Comparison of ENCODE assay signal across 9 mouse cellular contexts in the genomic region with DNA sequence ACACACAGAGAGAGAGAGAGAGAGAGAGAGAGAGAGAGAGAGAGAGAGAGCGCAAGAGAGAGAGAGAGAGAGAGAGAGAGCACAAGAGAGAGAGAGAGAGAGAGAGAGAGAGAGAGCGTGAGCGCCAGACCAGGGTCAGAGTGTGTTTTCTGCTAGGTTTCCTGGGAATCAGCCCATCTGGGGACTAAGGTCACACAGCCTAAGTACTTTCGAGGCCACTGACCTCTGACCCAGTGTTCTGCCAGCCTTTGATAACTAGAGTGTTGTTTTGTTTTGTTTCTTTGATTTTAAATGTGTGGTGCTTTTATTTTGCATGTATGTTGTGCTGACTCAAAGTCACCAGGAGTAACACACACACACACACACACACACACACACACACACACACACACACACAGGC. TPM values are rescaled to one million over a fixed set of nuclear protein-coding genes. Genes with fewer than 3 reads are reported as not detected.
A peak's percentile ranks its signal among the peaks of the same experiment; 100 is the strongest.
DNase-seq lines count a peak whose midpoint lies in the region; ATAC-seq and TF ChIP-seq lines count a peak whose summit lies in the region.
"Had no signal": no experiment of that assay in that cellular context is flagged by ENCODE, and none has a peak within 500 bp of the region (broad histone marks: within the 10 kb centered on the region; RNA-seq: fewer than 3 reads in every experiment).

No protein-coding gene starts in this region.

- H3K4me2 ChIP-seq in kidney, embryonic 15.5 days = no peak overlapping the region; the same call in 1 of the 2 replicates
- 0 out of 2 replicates have a peak overlapping the region, but pooled peaks have one; percentile 45 for H3K4me2 ChIP-seq in embryonic facial prominence, embryonic 15.5 days (replicated peaks)
- H3K4me2 ChIP-seq in liver, postnatal 0 days (ENCODE audit: low read depth, low read length) = no peak overlapping the region
- H3K4me2 ChIP-seq: midbrain, embryonic 11.5 days had no signal

- no peak; the same call in 1 of the 2 replicates for TF ChIP-seq EP300 in liver, postnatal 0 days (IDR thresholded peaks at IDR 0.05; ENCODE audit: low read depth)

- TF ChIP-seq POLR2A in kidney, adult 2 months (IDR thresholded peaks at IDR 0.05; ENCODE audit: low read depth, low read length) = no peak

- no peak overlapping the region for H3K4me3 ChIP-seq in kidney, adult 2 months (ENCODE audit: insufficient read depth, low read depth, low read length)
- H3K4me3 ChIP-seq in kidney, embryonic 15.5 days (replicated peaks) = no peak overlapping the region
- no peak overlapping the region; the same call in 1 of the 2 replicates for H3K4me3 ChIP-seq in embryonic facial prominence, embryonic 15.5 days (replicated peaks)
- no peak overlapping the region for H3K4me3 ChIP-seq in liver, postnatal 0 days (ENCODE audit: low read depth, low read length)

- H3K4me1 ChIP-seq in kidney, adult 2 months (ENCODE audit: control insufficient read depth, insufficient read depth, low read length) = no peaks in the 10 kb centered on the region
- H3K4me1 ChIP-seq in kidney, embryonic 15.5 days = peaks cover 59% of the 10 kb centered on the region
- H3K4me1 ChIP-seq in embryonic facial prominence, embryonic 15.5 days = peaks cover 47% of the 10 kb centered on the region
- H3K4me1 ChIP-seq in liver, postnatal 0 days (ENCODE audit: insufficient read depth) = peaks cover 9% of the 10 kb centered on the region

- peak; percentile 64 for DNase-seq in kidney, adult 2 months
- DNase-seq in kidney, adult 9 months = peak; percentile 60
- peak; percentile 58 for DNase-seq in liver, postnatal 0 days
- DNase-seq in urinary bladder, postnatal 14 days (ENCODE audit: low spot score) = no peak
- DNase-seq: thymus, postnatal 25 days had no signal

- H3K27me3 ChIP-seq in kidney, adult 2 months (replicated peaks; ENCODE audit: control insufficient read depth, insufficient read depth, low read length) = no peaks in the 10 kb centered on the region
- peaks cover 35% of the 10 kb centered on the region for H3K27me3 ChIP-seq in kidney, embryonic 15.5 days
- H3K27me3 ChIP-seq in embryonic facial prominence, embryonic 15.5 days = peaks cover 32% of the 10 kb centered on the region
- peaks cover 23% of the 10 kb centered on the region for H3K27me3 ChIP-seq in liver, postnatal 0 days (ENCODE audit: insufficient read depth, low read length)

- no peak overlapping the region for H3K9ac ChIP-seq in kidney, embryonic 15.5 days
- no peak overlapping the region for H3K9ac ChIP-seq in embryonic facial prominence, embryonic 15.5 days
- no peak overlapping the region for H3K9ac ChIP-seq in liver, postnatal 0 days (replicated peaks)

- no peak for ATAC-seq in kidney, embryonic 15.5 days (replicated peaks; ENCODE audit: low FRiP score)
- no peak for ATAC-seq in embryonic facial prominence, embryonic 15.5 days (ENCODE audit: insufficient number of reproducible peaks, low FRiP score, low TSS enrichment, low read depth)
- peak; percentile 76 for ATAC-seq in liver, postnatal 0 days
- no peak for ATAC-seq in inflammation-experienced regulatory T-cells, adult 6 months

- H3K9me3 ChIP-seq in kidney, embryonic 15.5 days (replicated peaks) = no peaks in the 10 kb centered on the region
- no peaks in the 10 kb centered on the region for H3K9me3 ChIP-seq in embryonic facial prominence, embryonic 15.5 days (replicated peaks)
- no peaks in the 10 kb centered on the region for H3K9me3 ChIP-seq in liver, postnatal 0 days (ENCODE audit: low read length)

- no peaks in the 10 kb centered on the region for H3K36me3 ChIP-seq in kidney, adult 2 months (ENCODE audit: control insufficient read depth, insufficient read depth, low read length)
- H3K36me3 ChIP-seq in kidney, embryonic 15.5 days = no peaks in the 10 kb centered on the region
- H3K36me3 ChIP-seq in embryonic facial prominence, embryonic 15.5 days = no peaks in the 10 kb centered on the region
- no peaks in the 10 kb centered on the region for H3K36me3 ChIP-seq in liver, postnatal 0 days (replicated peaks; ENCODE audit: insufficient read depth, low read length)

- no peak for TF ChIP-seq CTCF in kidney, adult 2 months (conservative IDR thresholded peaks at IDR 0.05; ENCODE audit: insufficient read depth, insufficient read length, low read depth, low read length)
- TF ChIP-seq CTCF in liver, postnatal 0 days (IDR thresholded peaks at IDR 0.05; ENCODE audit: low read depth) = no peak

- 0 out of 2 replicates have a peak overlapping the region, but pooled peaks have one; percentile 17 for H3K27ac ChIP-seq in kidney, adult 2 months (ENCODE audit: insufficient read depth, low read depth, low read length)
- no peak overlapping the region for H3K27ac ChIP-seq in kidney, embryonic 15.5 days
- peak overlapping the region; percentile 58 for H3K27ac ChIP-seq in embryonic facial prominence, embryonic 15.5 days (replicated peaks)
- H3K27ac ChIP-seq in liver, postnatal 0 days (ENCODE audit: low read depth) = peak overlapping the region; percentile 91

- 33% methylated on average over 2 of the region's 4 CpGs for WGBS in kidney, adult 2 months
- WGBS in kidney, embryonic 15.5 days = 13% methylated on average over 1 of the region's 4 CpGs
- WGBS in embryonic facial prominence, embryonic 15.5 days = 39% methylated on average over 3 of the region's 4 CpGs
- WGBS in liver, postnatal 0 days (ENCODE audit: insufficient replicate concordance) = 44% methylated on average over 3 of the region's 4 CpGs

RNA-seq across cellular contexts. Expression of gene Fxyd1, which starts 1.1 kb away (rescaled TPM):
- polyA plus RNA-seq in kidney, adult 2 months (2012; rRNA removed) = 107 and 119 TPM in 2 replicates
- 50.8 and 57.9 TPM in 2 replicates for polyA plus RNA-seq in kidney, embryonic 15.5 days (2015; fragmentation: Nextera tagmentation; extraction: Ambion mirVana)
- 115 and 119 TPM in 2 replicates for polyA plus RNA-seq in embryonic facial prominence, embryonic 15.5 days (2015; fragmentation: Nextera tagmentation; extraction: Ambion mirVana)
- polyA plus RNA-seq in liver, postnatal 0 days (2015; fragmentation: Nextera tagmentation; extraction: Ambion mirVana) = 300 and 302 TPM in 2 replicates
- under 1 TPM in 1 of 3 experiments, not detected in 2; 0.85 TPM for polyA plus RNA-seq in inflammation-experienced regulatory T-cells, adult 6 months (2017; shearing (Covaris generic))

RNA-seq across cellular contexts. Expression of gene Lgi4, which starts 3.3 kb away (rescaled TPM):
- 0.99 and 2.2 TPM in 2 replicates for polyA plus RNA-seq in kidney, adult 2 months (2012; rRNA removed)
- polyA plus RNA-seq in kidney, embryonic 15.5 days (2015; fragmentation: Nextera tagmentation; extraction: Ambion mirVana) = 0.34 and 0.44 TPM in 2 replicates
- 1.7 and 2.1 TPM in 2 replicates for polyA plus RNA-seq in embryonic facial prominence, embryonic 15.5 days (2015; fragmentation: Nextera tagmentation; extraction: Ambion mirVana)
- polyA plus RNA-seq in liver, postnatal 0 days (2015; fragmentation: Nextera tagmentation; extraction: Ambion mirVana) = 0.11 TPM in 1 of 2 replicates, not detected in the other
- under 1 TPM in 2 of 3 experiments, not detected in 1; 0.09 to 0.13 TPM for polyA plus RNA-seq in inflammation-experienced regulatory T-cells, adult 6 months (2017; shearing (Covaris generic))

RNA-seq across cellular contexts. Expression of gene Fxyd7, which starts 4.6 kb away (rescaled TPM):
- polyA plus RNA-seq in kidney, adult 2 months (2012; rRNA removed) = 1.8 and 2.2 TPM in 2 replicates
- 8.2 and 11.2 TPM in 2 replicates for polyA plus RNA-seq in kidney, embryonic 15.5 days (2015; fragmentation: Nextera tagmentation; extraction: Ambion mirVana)
- polyA plus RNA-seq in embryonic facial prominence, embryonic 15.5 days (2015; fragmentation: Nextera tagmentation; extraction: Ambion mirVana) = 10.6 and 12.3 TPM in 2 replicates
- polyA plus RNA-seq in liver, postnatal 0 days (2015; fragmentation: Nextera tagmentation; extraction: Ambion mirVana) = 0.16 TPM in 1 of 2 replicates, not detected in the other
- polyA plus RNA-seq in inflammation-experienced regulatory T-cells, adult 6 months (2017; shearing (Covaris generic)) = not detected

RNA-seq across cellular contexts. Expression of gene Fxyd5, which starts 13.6 kb away (rescaled TPM):
- polyA plus RNA-seq in kidney, adult 2 months (2012; rRNA removed) = 37.2 and 54.2 TPM in 2 replicates
- polyA plus RNA-seq in kidney, embryonic 15.5 days (2015; fragmentation: Nextera tagmentation; extraction: Ambion mirVana) = 30.6 and 35.0 TPM in 2 replicates
- 43.8 and 46.2 TPM in 2 replicates for polyA plus RNA-seq in embryonic facial prominence, embryonic 15.5 days (2015; fragmentation: Nextera tagmentation; extraction: Ambion mirVana)
- 25.8 and 29.4 TPM in 2 replicates for polyA plus RNA-seq in liver, postnatal 0 days (2015; fragmentation: Nextera tagmentation; extraction: Ambion mirVana)
- 1,000 to 10,000 TPM; 1,847 to 2,152 (median 2,080) TPM for polyA plus RNA-seq in inflammation-experienced regulatory T-cells, adult 6 months (2017; shearing (Covaris generic))

RNA-seq across cellular contexts. Expression of gene Fxyd3, which starts 20.6 kb away (rescaled TPM):
- 4.8 and 5.1 TPM in 2 replicates for polyA plus RNA-seq in kidney, adult 2 months (2012; rRNA removed)
- 14.3 and 14.8 TPM in 2 replicates for polyA plus RNA-seq in kidney, embryonic 15.5 days (2015; fragmentation: Nextera tagmentation; extraction: Ambion mirVana)
- 108 and 127 TPM in 2 replicates for polyA plus RNA-seq in embryonic facial prominence, embryonic 15.5 days (2015; fragmentation: Nextera tagmentation; extraction: Ambion mirVana)
- polyA plus RNA-seq in liver, postnatal 0 days (2015; fragmentation: Nextera tagmentation; extraction: Ambion mirVana) = 3.4 TPM in 2 replicates
- polyA plus RNA-seq in inflammation-experienced regulatory T-cells, adult 6 months (2017; shearing (Covaris generic)) = under 1 TPM in 1 of 3 experiments, not detected in 2; 0.18 TPM

Comparison
In these comparisons a context has a peak if more than half of its experiments do, and no peak if none do; other contexts are left out.
1. RNA of gene Fxyd1, which starts 1.1 kb away (polyA plus RNA-seq): 300 to 302 TPM in liver, postnatal 0 days, 107 to 119 TPM in kidney, adult 2 months, 115 to 119 TPM in embryonic facial prominence, embryonic 15.5 days and 50.8 to 57.9 TPM in kidney, embryonic 15.5 days; 0.85 TPM in inflammation-experienced regulatory T-cells, adult 6 months; every median in the first group is over 10 times any median in the second.